25 mouse cellular contexts compared by ENCODE assay signal in genomic region chr2:70835209-70835608, GRCm38 (mm10). TPM values are rescaled to one million over a fixed set of nuclear protein-coding genes. Genes with fewer than 3 reads are reported as not detected.
DNase-seq lines count a peak whose midpoint lies in the region; ATAC-seq and TF ChIP-seq lines count a peak whose summit lies in the region.
"Had no signal": no experiment of that assay in that cellular context is flagged by ENCODE, and none has a peak within 500 bp of the region (broad histone marks: within the 10 kb centered on the region; RNA-seq: fewer than 3 reads in every experiment).

No protein-coding gene starts in this region.

- ATAC-seq in activated CD4-positive, CD25-positive, alpha-beta regulatory T cell, adult 4 months: peak; percentile 43
- ATAC-seq: forebrain, embryonic 13.5 days; forebrain, embryonic 16.5 days; hindbrain, postnatal 0 days; intestine, embryonic 15.5 days had no signal

- intact Hi-C loops in left cerebral cortex, postnatal 36 days (cut with DNase I): no loop called here

- DNase-seq in layer of hippocampus, adult 2 months (ENCODE audit: low spot score in 2 of 2): no peak
- no peak for DNase-seq in layer of hippocampus, adult 18-20 months (ENCODE audit: low spot score in 2 of 2)
- peak; percentile 37 for DNase-seq in thymus, postnatal 0 days (ENCODE audit: low spot score)
- DNase-seq in thymus, postnatal 14 days: no peak
- peak; percentile 51 for DNase-seq in naive thymus-derived CD4-positive, alpha-beta T cell, adult 2 months (ENCODE audit: low read depth)
- no peak for DNase-seq in left cerebral cortex, postnatal 36 days (ENCODE audit: low spot score in 2 of 2)
- DNase-seq in T-cell, adult 2 months (ENCODE audit: low spot score): no peak
- DNase-seq: adrenal gland, postnatal 10 days; adrenal gland, postnatal 36 days; B cell, adult 2 months; cerebellum, adult 18-20 months; cerebellum, adult 9-10 months; cerebellum, postnatal 14 days; gastrocnemius, postnatal 10 days; gastrocnemius, postnatal 36 days; heart, adult 2 months; heart, postnatal 14 days; heart, postnatal 4 days had no signal

- peak overlapping the region; percentile 43; the same call in 1 of the 2 replicates for H3K27ac ChIP-seq in layer of hippocampus, adult 2 months
- H3K27ac ChIP-seq: forebrain, embryonic 10.5 days; forebrain, embryonic 13.5 days; heart, adult 2 months; hindbrain, embryonic 14.5 days; hindbrain, postnatal 0 days; intestine, embryonic 15.5 days had no signal

- no peak for TF ChIP-seq CTCF in layer of hippocampus, adult 2 months (conservative IDR thresholded peaks at IDR 0.05)

- no peak overlapping the region for H3K4me3 ChIP-seq in layer of hippocampus, adult 2 months
- H3K4me3 ChIP-seq: forebrain, embryonic 10.5 days; forebrain, embryonic 13.5 days; heart, adult 2 months; intestine, embryonic 15.5 days had no signal

RNA-seq across cellular contexts. Expression of gene Tlk1, which starts 9.7 kb away (rescaled TPM):
- total RNA-seq in layer of hippocampus, adult 2 months (2021): 10 to 100 TPM; 74.0 to 83.3 TPM
- 10 to 100 TPM; 80.1 to 82.7 TPM for total RNA-seq in layer of hippocampus, adult 18-20 months (2021)
- polyA plus RNA-seq in thymus, postnatal 0 days (2015; fragmentation: Nextera tagmentation; extraction: Ambion mirVana): 37.0 and 45.3 TPM in 2 replicates
- polyA plus RNA-seq in activated CD4-positive, CD25-positive, alpha-beta regulatory T cell, adult 4 months (2017; shearing (Covaris generic)): 10 to 100 TPM; 32.6 to 42.9 TPM
- total RNA-seq in left cerebral cortex, postnatal 36 days (2021): 10 to 100 TPM; 82.7 to 94.7 TPM

Comparison
In these comparisons a context has a peak if more than half of its experiments do, and no peak if none do; other contexts are left out.
1. DNase-seq: peak in thymus, postnatal 0 days (single experiment) and naive thymus-derived CD4-positive, alpha-beta T cell, adult 2 months (single experiment); none in layer of hippocampus, adult 2 months (0 of 2), layer of hippocampus, adult 18-20 months (0 of 2), thymus, postnatal 14 days (single experiment), left cerebral cortex, postnatal 36 days (0 of 2) and T-cell, adult 2 months (single experiment).